Mouse (Mus musculus) liver, adult 2 months (tissue): Measurements from ENCODE around the gene Spcs2.

Experiments
- CTCF ChIP-seq: fragments of 200-500 bp; IDR thresholded peaks from 2 replicates; pipeline ENCODE4 v1.5.1; 2011; ENCODE audit warnings: low read depth, low read length, control low read depth
- POLR2A ChIP-seq: fragments of 200-500 bp; IDR thresholded peaks from 2 replicates; pipeline ENCODE4 v1.6.1; 2011; ENCODE audit warnings: low read length, control low read depth; ENCODE audit not compliant: insufficient read depth; ENCODE audit errors: extremely low read depth

GRCm38 (mm10) chr7:99873965-99874364 is 10.7 kb upstream of the Spcs2 start:
- TF ChIP-seq POLR2A: no peak
- no peak for TF ChIP-seq CTCF
